Mouse (Mus musculus) hindbrain, embryonic 11.5 days (tissue): ENCODE measurements around the gene Hoxa4. TPM values are rescaled to one million over a fixed set of nuclear protein-coding genes. Genes with fewer than 3 reads are reported as not detected.

Source experiments
- ATAC-seq: fragments of 200-750 bp; cut with Nextera tagmentation; 2 replicates; pipeline ENCODE4 v1.8.0; 2017; ENCODE audit warnings: mild to moderate bottlenecking, moderate TSS enrichment, moderate library complexity; ENCODE audit not compliant: low FRiP score
- DNase-seq: peaks from one replicate; pipeline ENCODE4 v3.0.0-alpha.2; 2015; ENCODE audit warnings: low spot score
- H3K27ac ChIP-seq: fragments of 300-500 bp; sonication (generic); 2 replicates; pipeline ENCODE4 v1.5.1; 2014; ENCODE audit warnings: mild to moderate bottlenecking, low read depth, low read length
- H3K27me3 ChIP-seq: fragments of 300-500 bp; sonication (generic); 2 replicates; pipeline ENCODE4 v1.6.1; 2014; ENCODE audit warnings: mild to moderate bottlenecking, low read length, moderate library complexity, mixed read lengths; ENCODE audit not compliant: control insufficient read depth, insufficient read depth
- H3K36me3 ChIP-seq: fragments of 300-500 bp; sonication (generic); 2 replicates; pipeline ENCODE4 v1.6.1; 2014; ENCODE audit warnings: mild to moderate bottlenecking, low read length, moderate library complexity, mixed read lengths; ENCODE audit not compliant: control insufficient read depth, insufficient read depth
- H3K4me1 ChIP-seq: fragments of 300-500 bp; sonication (generic); replicated peaks from 2 replicates; pipeline ENCODE4 v1.6.1; 2014; ENCODE audit warnings: low read length, mixed read lengths; ENCODE audit not compliant: control insufficient read depth, insufficient read depth
- H3K4me2 ChIP-seq: fragments of 300-500 bp; sonication (generic); replicated peaks from 2 replicates; pipeline ENCODE4 v1.6.1; 2014; ENCODE audit warnings: mild to moderate bottlenecking, low read depth, low read length
- H3K4me3 ChIP-seq: fragments of 300-500 bp; sonication (generic); 2 replicates; pipeline ENCODE4 v1.5.1; 2014; ENCODE audit warnings: low read depth, low read length
- H3K9ac ChIP-seq: fragments of 300-500 bp; sonication (generic); 2 replicates; pipeline ENCODE4 v1.6.1; 2014; ENCODE audit warnings: low read depth, low read length
- H3K9me3 ChIP-seq: fragments of 300-500 bp; sonication (generic); 2 replicates; pipeline ENCODE4 v1.6.1; 2016; ENCODE audit warnings: low read length; ENCODE audit not compliant: control insufficient read depth
- WGBS: fragments of 180-500 bp; shearing (Covaris S2); extraction: QIAGEN DNeasy Blood & Tissue Kit; methylation state at CpG from one replicate; pipeline ENCODE4 v1.1.7; 2014; 5-methylcytosine and 5-hydroxymethylcytosine counted together
- polyA plus RNA-seq: library from polyadenylated mRNA; unstranded; fragments of >200 nt; fragmentation: Nextera tagmentation; extraction: Ambion mirVana; gene quantifications from 2 replicates; pipeline ENCODE4 v1.2.1, GENCODE M21; 2014

Hoxa4 gene
- polyA plus RNA-seq, 1 experiment from 2014 or later = 12.8 TPM

- WGBS = under 1% methylated on average over 6 of the region's 6 CpGs
- peak overlapping the region; percentile 97 for H3K9ac ChIP-seq
- no peaks in the 10 kb centered on the region for H3K9me3 ChIP-seq
- 0 out of 2 replicates have a peak, but pooled peaks cover 3% of the 10 kb centered on the region for H3K4me1 ChIP-seq
- H3K27ac ChIP-seq = peak overlapping the region; percentile 99
- peak overlapping the region; percentile 55 for H3K4me2 ChIP-seq
- peak overlapping the region; percentile 76 for H3K4me3 ChIP-seq
- ATAC-seq = no peak; the same call in 1 of the 2 replicates
- H3K27me3 ChIP-seq = peaks cover 65% of the 10 kb centered on the region
- H3K36me3 ChIP-seq = no peaks in the 10 kb centered on the region
- peak; percentile 73 for DNase-seq
Observed at GRCm38 (mm10) chr6:52176391-52176790, 15.2 kb downstream of the Hoxa4 start.

- Histone ChIP-seq H3K36me3 (no peaks in the 10 kb centered on the region), H3K9me3 (no peaks in the 10 kb centered on the region), H3K4me2 (peak overlapping the region; percentile 55), H3K4me1 (peaks cover 4% of the 10 kb centered on the region; the same call in 1 of the 2 replicates), H3K27me3 (peaks cover 65% of the 10 kb centered on the region), H3K4me3 (peak overlapping the region; percentile 76), H3K9ac (peak overlapping the region; percentile 97), H3K27ac (peak overlapping the region; percentile 99)
- peak; percentile 78 for DNase-seq
- peak; percentile 66 for ATAC-seq
- 0% methylated on average over 5 of the region's 35 CpGs for WGBS
Observed at GRCm38 (mm10) chr6:52175864-52176263, 15.7 kb downstream of the Hoxa4 start.

- Histone ChIP-seq H3K36me3 (no peaks in the 10 kb centered on the region), H3K9ac (peak overlapping the region; percentile 97), H3K4me1 (peaks cover 8% of the 10 kb centered on the region; the same call in 1 of the 2 replicates), H3K4me3 (peak overlapping the region; percentile 76), H3K27ac (peak overlapping the region; percentile 99), H3K27me3 (peaks cover 63% of the 10 kb centered on the region), H3K4me2 (peak overlapping the region; percentile 55), H3K9me3 (no peaks in the 10 kb centered on the region)
- ATAC-seq (peak; percentile 58), DNase-seq (peak; percentile 81)
- WGBS = under 1% methylated on average over 34 of the region's 41 CpGs
Observed at GRCm38 (mm10) chr6:52174968-52175751, 16.4 kb downstream of the Hoxa4 start.

GRCm38 (mm10) chr6:52173648-52174047, 17.9 kb downstream of the Hoxa4 start:
- peaks cover 58% of the 10 kb centered on the region for H3K27me3 ChIP-seq
- peak overlapping the region; percentile 76 for H3K4me3 ChIP-seq
- H3K9me3 ChIP-seq = no peaks in the 10 kb centered on the region
- ATAC-seq (no peak), DNase-seq (no peak)
- H3K4me2 ChIP-seq = peak overlapping the region; percentile 88
- peak overlapping the region; percentile 60 for H3K9ac ChIP-seq
- 2% methylated on average over 4 of the region's 4 CpGs for WGBS
- H3K27ac ChIP-seq = peak overlapping the region; percentile 85
- no peaks in the 10 kb centered on the region for H3K36me3 ChIP-seq
- H3K4me1 ChIP-seq = peaks cover 8% of the 10 kb centered on the region; the same call in 1 of the 2 replicates

- H3K36me3 ChIP-seq = no peaks in the 10 kb centered on the region
- peak overlapping the region; percentile 76 for H3K4me3 ChIP-seq
- DNase-seq (peak; percentile 94), ATAC-seq (peak; percentile 62)
- peaks cover 8% of the 10 kb centered on the region; the same call in 1 of the 2 replicates for H3K4me1 ChIP-seq
- H3K27me3 ChIP-seq = peaks cover 56% of the 10 kb centered on the region
- peak overlapping the region; percentile 88 for H3K4me2 ChIP-seq
- WGBS = under 1% methylated on average over 35 of the region's 35 CpGs
- peak overlapping the region; percentile 100 for H3K27ac ChIP-seq
- H3K9ac ChIP-seq = peak overlapping the region; percentile 68
- no peaks in the 10 kb centered on the region for H3K9me3 ChIP-seq
Observed at GRCm38 (mm10) chr6:52172501-52172900, 19.1 kb downstream of the Hoxa4 start.

GRCm38 (mm10) chr6:52171938-52172337, 19.6 kb downstream of the Hoxa4 start:
- peaks cover 8% of the 10 kb centered on the region; the same call in 1 of the 2 replicates for H3K4me1 ChIP-seq
- peak overlapping the region; percentile 88 for H3K4me2 ChIP-seq
- no peaks in the 10 kb centered on the region for H3K9me3 ChIP-seq
- ATAC-seq = no peak
- H3K27ac ChIP-seq = peak overlapping the region; percentile 100
- 11% methylated on average over 7 of the region's 7 CpGs for WGBS
- H3K4me3 ChIP-seq = peak overlapping the region; percentile 76
- H3K9ac ChIP-seq = peak overlapping the region; percentile 68
- DNase-seq = no peak
- H3K36me3 ChIP-seq = no peaks in the 10 kb centered on the region
- H3K27me3 ChIP-seq = peaks cover 54% of the 10 kb centered on the region

- no peak for DNase-seq
- Histone ChIP-seq H3K4me1 (peaks cover 8% of the 10 kb centered on the region; the same call in 1 of the 2 replicates), H3K9me3 (no peaks in the 10 kb centered on the region), H3K36me3 (no peaks in the 10 kb centered on the region), H3K27me3 (peaks cover 54% of the 10 kb centered on the region), H3K27ac (peak overlapping the region; percentile 100), H3K4me3 (peak overlapping the region; percentile 76), H3K4me2 (peak overlapping the region; percentile 88), H3K9ac (peak overlapping the region; percentile 68)
- 1% methylated on average over 4 of the region's 4 CpGs for whole genome bisulfite sequencing
- no peak; the same call in 1 of the 2 replicates for ATAC-seq
Observed at GRCm38 (mm10) chr6:52171331-52171730, 20.2 kb downstream of the Hoxa4 start.

GRCm38 (mm10) chr6:52170898-52171223, 20.7 kb downstream of the Hoxa4 start:
- H3K9ac ChIP-seq = peak overlapping the region; percentile 68
- H3K4me1 ChIP-seq = peaks cover 8% of the 10 kb centered on the region; the same call in 1 of the 2 replicates
- no peaks in the 10 kb centered on the region for H3K9me3 ChIP-seq
- DNase-seq (no peak), ATAC-seq (no peak)
- H3K27me3 ChIP-seq = peaks cover 52% of the 10 kb centered on the region
- peak overlapping the region; percentile 76 for H3K4me3 ChIP-seq
- H3K4me2 ChIP-seq = peak overlapping the region; percentile 88
- 15% methylated on average over 5 of the region's 5 CpGs for WGBS
- H3K36me3 ChIP-seq = no peaks in the 10 kb centered on the region
- peak overlapping the region; percentile 100 for H3K27ac ChIP-seq
